Mouse (Mus musculus) spleen, adult 2 months (tissue): Measurements from ENCODE around the gene Tpp1.

ENCODE experiments used
- CTCF ChIP-seq: fragments of 200-500 bp; IDR thresholded peaks from 2 replicates; pipeline ENCODE4 v1.5.1; 2011; ENCODE audit warnings: mild to moderate bottlenecking, inconsistent platforms; ENCODE audit not compliant: insufficient read depth, insufficient read length, insufficient replicate concordance; ENCODE audit errors: extremely low read depth
- POLR2A ChIP-seq: fragments of 200-500 bp; IDR thresholded peaks from 2 replicates; pipeline ENCODE4 v1.6.1; 2011; ENCODE audit warnings: low read depth, low read length, inconsistent platforms

DNA sequence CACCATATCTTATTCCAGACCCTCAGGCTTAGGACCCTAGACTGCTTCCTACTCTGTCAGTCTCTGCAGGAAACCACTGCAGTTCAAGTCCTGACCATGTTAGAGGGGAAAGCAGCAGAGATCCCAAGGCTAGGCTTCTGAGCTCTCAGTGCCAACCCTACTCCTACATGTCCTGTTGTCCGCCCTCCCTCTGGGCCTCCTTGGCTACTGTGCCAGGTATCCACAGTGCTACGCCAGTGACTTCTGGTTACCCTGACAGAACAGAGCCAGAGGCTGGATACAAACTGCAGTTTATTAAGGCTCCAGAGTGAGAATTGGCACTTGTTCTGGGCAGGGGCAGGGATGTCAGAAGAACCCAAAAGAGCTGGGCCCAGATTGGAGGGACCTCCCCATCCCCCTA is 681 bp upstream of the Tpp1 start:
- TF ChIP-seq POLR2A: no peak
- TF ChIP-seq CTCF: no peak
